Mouse (Mus musculus) CH12.LX (cell line): ENCODE measurements around the gene Celf2. TPM values are rescaled to one million over a fixed set of nuclear protein-coding genes. Genes with fewer than 3 reads are reported as not detected.

Source experiments
- DNase-seq: peaks from one replicate; pipeline ENCODE4 v3.0.0-alpha.2; 2013; ENCODE audit errors: extremely low read depth
- H3K27ac ChIP-seq: 2 replicates; pipeline ENCODE4 v1.5.1; 2012; ENCODE audit warnings: low read depth, mild to moderate bottlenecking, control low read depth, moderate library complexity; ENCODE audit not compliant: insufficient read depth
- H3K27me3 ChIP-seq: replicated peaks from 2 replicates; pipeline ENCODE3; 2012; ENCODE audit warnings: inconsistent platforms
- H3K36me3 ChIP-seq, 2 experiments: replicated peaks in 1 of 2; 2 replicates each; pipeline versions ENCODE3 to v1.6.1; 2012; ENCODE audit warnings: inconsistent platforms in 1 of 2, low read length in 1 of 2, mild to moderate bottlenecking in 1 of 2, mixed read lengths in 1 of 2, moderate library complexity in 1 of 2; ENCODE audit not compliant: control insufficient read depth in 1 of 2, insufficient read depth in 1 of 2
- H3K4me1 ChIP-seq, 2 experiments: 2 replicates each; pipeline ENCODE4 v1.6.1; 2012; ENCODE audit warnings: inconsistent platforms in 1 of 2, moderate library complexity in 1 of 2; ENCODE audit not compliant: insufficient read depth in 2 of 2, control insufficient read depth in 1 of 2
- H3K4me2 ChIP-seq: 2 replicates; pipeline ENCODE4 v1.6.1; 2012; ENCODE audit warnings: low read depth, mild to moderate bottlenecking, control low read depth; ENCODE audit not compliant: poor library complexity, insufficient read depth, severe bottlenecking
- H3K4me3 ChIP-seq, 3 experiments: fragments of 150-350 bp in 1 of 3; sonication (generic) in 1 of 3; replicated peaks in 1 of 3; 2 replicates each; pipeline versions ENCODE3 to v1.5.1; 2011 to 2012; ENCODE audit warnings: low read depth in 2 of 3, low read length in 2 of 3, mild to moderate bottlenecking in 2 of 3, moderate library complexity in 2 of 3, control low read depth in 1 of 3, improper control_type of control experiment in 1 of 3, inconsistent platforms in 1 of 3, mixed read lengths in 1 of 3; ENCODE audit not compliant: poor library complexity in 1 of 3
- H3K79me2 ChIP-seq: replicated peaks from 2 replicates; pipeline ENCODE4 v1.6.1; 2012; ENCODE audit warnings: mild to moderate bottlenecking, moderate library complexity; ENCODE audit not compliant: control insufficient read depth, poor library complexity, insufficient read depth, severe bottlenecking; ENCODE audit errors: extremely low read depth
- H3K9ac ChIP-seq: 2 replicates; pipeline ENCODE4 v1.6.1; 2012; ENCODE audit warnings: low read depth, mild to moderate bottlenecking, control low read depth, moderate library complexity; ENCODE audit not compliant: insufficient read depth
- H3K9me3 ChIP-seq: replicated peaks from 2 replicates; pipeline ENCODE3; 2012; ENCODE audit warnings: low read length, inconsistent platforms, mixed read lengths
- BHLHE40 ChIP-seq: IDR thresholded peaks from 2 replicates; pipeline ENCODE4 v1.6.1; 2011; ENCODE audit warnings: mild to moderate bottlenecking, low read depth, low read length, improper control_type of control experiment
- CHD1 ChIP-seq: IDR thresholded peaks from 2 replicates; pipeline ENCODE4 v1.6.1; 2012; ENCODE audit warnings: low read depth, low read length, improper control_type of control experiment, inconsistent platforms
- CHD2 ChIP-seq: IDR thresholded peaks from 2 replicates; pipeline ENCODE4 v1.6.1; 2011; ENCODE audit warnings: low read length, improper control_type of control experiment
- E2F4 ChIP-seq: IDR thresholded peaks from 2 replicates; pipeline ENCODE4 v1.6.1; 2011; ENCODE audit warnings: low read depth, low read length, improper control_type of control experiment; ENCODE audit not compliant: insufficient replicate concordance
- ELF1 ChIP-seq: IDR thresholded peaks from 2 replicates; pipeline ENCODE4 v1.6.1; 2014; ENCODE audit warnings: low read depth, mild to moderate bottlenecking, inconsistent platforms, low read length, improper control_type of control experiment
- EP300 ChIP-seq: IDR thresholded peaks from 2 replicates; pipeline ENCODE4 v1.6.1; 2011; ENCODE audit warnings: low read length, improper control_type of control experiment
- GABPA ChIP-seq: IDR thresholded peaks from 2 replicates; pipeline ENCODE4 v1.6.1; 2012; ENCODE audit warnings: low read depth, low read length, improper control_type of control experiment, inconsistent platforms; ENCODE audit not compliant: insufficient replicate concordance
- IRF4 ChIP-seq: IDR thresholded peaks from 2 replicates; pipeline ENCODE4 v1.6.1; 2014; ENCODE audit warnings: low read depth, mild to moderate bottlenecking, inconsistent platforms, low read length, improper control_type of control experiment
- KAT2A ChIP-seq: IDR thresholded peaks from 2 replicates; pipeline ENCODE4 v1.6.1; 2012; ENCODE audit warnings: low read length, improper control_type of control experiment, inconsistent platforms; ENCODE audit not compliant: insufficient replicate concordance
- MAFK ChIP-seq: IDR thresholded peaks from 2 replicates; pipeline ENCODE4 v1.6.1; 2011; ENCODE audit warnings: low read length, improper control_type of control experiment; ENCODE audit not compliant: insufficient replicate concordance
- MAX ChIP-seq: IDR thresholded peaks from 2 replicates; pipeline ENCODE4 v1.6.1; 2011; ENCODE audit warnings: low read length, improper control_type of control experiment
- MAZ ChIP-seq: IDR thresholded peaks from 2 replicates; pipeline ENCODE4 v1.6.1; 2012; ENCODE audit warnings: low read depth, mild to moderate bottlenecking, inconsistent platforms, low read length, improper control_type of control experiment, moderate library complexity
- MEF2A ChIP-seq: IDR thresholded peaks from 2 replicates; pipeline ENCODE4 v1.6.1; 2014; ENCODE audit warnings: low read depth, mild to moderate bottlenecking, inconsistent platforms, low read length, improper control_type of control experiment, borderline replicate concordance
- NRF1 ChIP-seq: IDR thresholded peaks from 2 replicates; pipeline ENCODE4 v1.6.1; 2014; ENCODE audit warnings: low read depth, mild to moderate bottlenecking, inconsistent platforms, low read length, improper control_type of control experiment, moderate library complexity
- PAX5 ChIP-seq: IDR thresholded peaks from 2 replicates; pipeline ENCODE4 v1.6.1; 2012; ENCODE audit warnings: low read length, inconsistent platforms, mixed read lengths
- POLR2AphosphoS2 ChIP-seq: IDR thresholded peaks from 2 replicates; pipeline ENCODE4 v1.6.1; 2011; ENCODE audit warnings: low read depth, low read length, improper control_type of control experiment
- RCOR1 ChIP-seq: conservative IDR thresholded peaks from 2 replicates; pipeline ENCODE4 v1.6.1; 2012; ENCODE audit warnings: low read depth, mild to moderate bottlenecking, inconsistent platforms, low read length, improper control_type of control experiment
- SIN3A ChIP-seq: IDR thresholded peaks from 2 replicates; pipeline ENCODE4 v1.6.1; 2012; ENCODE audit warnings: low read length, improper control_type of control experiment, inconsistent platforms
- TBP ChIP-seq: conservative IDR thresholded peaks from 2 replicates; pipeline ENCODE4 v1.6.1; 2011; ENCODE audit warnings: low read depth, low read length, improper control_type of control experiment
- TCF12 ChIP-seq: IDR thresholded peaks from 2 replicates; pipeline ENCODE4 v1.6.1; 2014; ENCODE audit warnings: low read depth, mild to moderate bottlenecking, inconsistent platforms, low read length, improper control_type of control experiment
- USF1 ChIP-seq: IDR thresholded peaks from 2 replicates; pipeline ENCODE4 v1.6.1; 2014; ENCODE audit warnings: low read depth, mild to moderate bottlenecking, inconsistent platforms, low read length, improper control_type of control experiment
- USF2 ChIP-seq: conservative IDR thresholded peaks from 2 replicates; pipeline ENCODE4 v1.6.1; 2011; ENCODE audit warnings: low read depth, low read length, improper control_type of control experiment
- dilution Hi-C: fragments of 300-500 bp; cut with MboI; formaldehyde crosslinking; loops from 2 replicates; pipeline ENCODE4 v1.14.3; 2020; ENCODE audit warnings: low sequenced_read_pairs; ENCODE audit not compliant: extremely low pct_unique_long_range_greater_than_20kb, extremely low pct_ligation_motif_present
- in situ Hi-C: fragments of 300-500 bp; cut with MboI; formaldehyde crosslinking; loops from 3 replicates; pipeline ENCODE4 v1.14.3; 2019; ENCODE audit warnings: low sequenced_read_pairs, low pct_ligation_motif_present, low pct_unique_long_range_greater_than_20kb, mixed read lengths
- polyA plus RNA-seq: library from polyadenylated mRNA; unstranded; fragments of >175 nt; gene quantifications from 2 replicates; pipeline ENCODE4 v1.2.1, GENCODE M21; 2012; ENCODE audit warnings: low read depth; ENCODE audit not compliant: insufficient read length
- total RNA-seq, 2 experiments: library from RNA; depleted of rRNA; stranded (reverse); fragments of 300-350 nt in 1 of 2; fragments of >200 nt in 1 of 2; gene quantifications; 2 replicates each; pipeline ENCODE4 v1.2.3; 2012 to 2014

Celf2 gene
- total and polyA plus RNA-seq, 3 experiments, result 51.0 to 143 (median 103) TPM

DNA sequence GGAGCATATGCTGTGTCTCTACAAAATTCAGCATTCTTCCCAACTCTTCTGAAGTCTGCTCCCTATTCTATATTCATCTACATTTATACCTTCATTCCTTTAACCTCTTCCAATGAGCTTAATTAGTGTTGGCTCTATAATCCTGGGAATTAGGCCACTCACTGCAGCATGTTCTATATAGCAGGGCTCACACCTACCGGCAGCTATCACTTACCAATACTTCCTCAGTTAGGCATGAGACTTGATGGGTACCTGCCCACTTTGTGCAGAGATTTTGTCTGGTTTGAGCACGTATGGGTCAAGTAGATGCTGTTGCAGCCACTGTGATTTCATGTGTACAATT, 198.6 kb downstream of the Celf2 start:
- Histone ChIP-seq H3K27ac (no peak overlapping the region), H3K79me2 (no peaks in the 10 kb centered on the region), H3K27me3 (no peaks in the 10 kb centered on the region), H3K9ac (no peak overlapping the region), H3K4me1 (no peaks in the 10 kb centered on the region), H3K9me3 (no peaks in the 10 kb centered on the region), H3K4me3 (no peak overlapping the region), H3K36me3 (no peaks in the 10 kb centered on the region), H3K4me2 (no peak overlapping the region)
- in situ Hi-C loops (no loop called here), dilution Hi-C loops (no loop called here)
- DNase-seq, result no peak
- TF ChIP-seq USF1 (no peak), MAX (no peak), RCOR1 (no peak), CHD1 (no peak), BHLHE40 (no peak), E2F4 (no peak), KAT2A (no peak), MEF2A (no peak), MAZ (no peak), TCF12 (no peak), NRF1 (no peak)

DNA sequence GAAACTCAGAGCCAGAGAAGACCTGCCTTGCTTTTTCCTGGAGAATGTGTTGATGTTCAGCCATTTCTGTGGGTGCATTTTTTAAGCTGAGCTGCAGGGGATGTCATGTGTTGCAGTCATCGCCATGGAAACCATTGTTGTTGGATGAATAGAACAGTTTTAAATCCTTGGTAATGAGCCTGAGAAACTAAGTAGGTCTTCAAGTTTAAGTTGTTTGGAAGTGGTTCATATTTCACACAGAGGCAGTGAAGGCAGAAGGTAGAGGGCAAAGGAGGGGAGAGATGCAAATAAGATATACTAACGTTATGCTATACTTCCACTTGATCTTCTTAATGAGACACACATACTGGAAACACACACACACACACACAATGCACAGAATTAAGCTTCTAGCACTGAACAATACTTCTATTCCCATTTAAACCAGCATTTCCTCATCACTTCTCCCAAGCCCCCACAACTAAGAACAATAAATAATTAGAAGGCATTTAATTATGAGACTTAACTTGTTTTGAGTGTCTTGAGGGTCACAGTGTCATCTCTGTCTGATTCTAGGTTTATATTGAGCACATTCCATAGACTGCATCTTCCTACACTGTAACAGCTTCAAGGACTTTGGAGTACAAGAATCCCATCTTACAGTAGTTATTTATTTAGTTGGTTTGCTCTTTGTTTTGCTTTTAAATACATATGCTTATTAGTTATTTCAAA, 199.1 kb downstream of the Celf2 start:
- dilution Hi-C loops (no loop called here), in situ Hi-C loops (no loop called here)
- no peak overlapping the region for H3K9ac ChIP-seq
- H3K79me2 ChIP-seq, result no peaks in the 10 kb centered on the region
- TF ChIP-seq SIN3A (no peak), GABPA (no peak), ELF1 (no peak), MAFK (no peak), PAX5 (no peak), POLR2AphosphoS2 (no peak), IRF4 (no peak), USF2 (no peak), TBP (no peak), USF1 (no peak), CHD2 (no peak), EP300 (no peak)
- H3K27me3 ChIP-seq, result no peaks in the 10 kb centered on the region
- no peak overlapping the region for H3K4me2 ChIP-seq
- DNase-seq, result peak; percentile 7
- H3K9me3 ChIP-seq, result no peaks in the 10 kb centered on the region
- H3K36me3 ChIP-seq, result no peaks in the 10 kb centered on the region
- no peak overlapping the region for H3K4me3 ChIP-seq
- no peaks in the 10 kb centered on the region for H3K4me1 ChIP-seq
- H3K27ac ChIP-seq, result no peak overlapping the region
